Mouse (Mus musculus): ENCODE results near the gene Rprd1b. TPM values are rescaled to one million over a fixed set of nuclear protein-coding genes. Genes with fewer than 3 reads are reported as not detected.

Rprd1b gene
- total RNA-seq (2018; cell fraction: chromatin; rRNA removed), result 10 to 100 TPM in 21 of 26 experiments, 1 to 10 TPM in 5; 5.1 to 28.7 (median 15.6) TPM
- total RNA-seq (2018; cell fraction: cytosol; rRNA removed), result 10 to 100 TPM in 13 of 26 experiments, 1 to 10 TPM in 13; 6.5 to 14.2 (median 10.0) TPM
- total RNA-seq (2018; cell fraction: nucleus; rRNA removed), result 10 to 100 TPM in 17 of 26 experiments, 1 to 10 TPM in 9; 5.4 to 24.9 (median 13.1) TPM
- polyA plus RNA-seq (2018), result 8.4 to 10.1 TPM (median 9.0 TPM) in 3 replicates

DNA sequence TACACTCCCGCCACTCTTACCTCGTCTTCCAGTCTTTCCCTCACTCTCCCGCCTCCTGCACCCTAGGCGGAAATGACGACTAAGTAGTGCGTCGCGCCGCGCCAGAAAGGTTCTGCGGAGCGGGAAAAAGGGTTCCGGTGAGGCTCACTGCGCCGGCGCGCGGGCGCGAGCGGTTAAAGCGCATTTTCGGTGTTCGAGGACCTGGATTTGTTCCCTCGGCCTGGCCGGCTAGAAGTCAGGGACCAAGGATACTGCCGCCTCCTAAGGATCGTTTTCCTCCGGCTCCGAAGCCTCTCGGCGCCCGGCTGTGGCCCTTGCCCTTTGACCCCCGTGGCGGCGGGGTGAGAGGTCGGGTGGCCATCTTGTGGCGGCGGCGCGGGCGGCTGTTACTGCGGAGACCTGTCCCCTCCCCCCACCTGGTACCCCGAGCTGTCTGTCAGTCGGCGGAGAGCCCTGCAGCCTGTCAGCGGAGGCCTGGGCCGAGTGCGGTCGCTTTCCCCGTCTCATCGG is at the start of gene Rprd1b, which contains the start of gene Tti1:
Rprd1b (plus strand) TSS at position 144 of the 510 bp plus-strand sequence.
Tti1 (minus strand) TSS at position 80 of the 510 bp plus-strand sequence.
- peak within 1 kb of the TSS; percentile 81 for H3K27ac ChIP-seq
- H3K79me2 ChIP-seq (ENCODE audit: inconsistent target), result peaks cover 94% of the 10 kb centered on the region
- peak within 1 kb of the TSS; percentile 99 for H3K4me3 ChIP-seq (ENCODE audit: inconsistent target)
- WGBS (ENCODE audit: missing documents), result 2% methylated on average over 48 of the region's 52 CpGs
- H3K36me3 ChIP-seq (ENCODE audit: inconsistent target), result no peaks in the 10 kb centered on the region

DNA sequence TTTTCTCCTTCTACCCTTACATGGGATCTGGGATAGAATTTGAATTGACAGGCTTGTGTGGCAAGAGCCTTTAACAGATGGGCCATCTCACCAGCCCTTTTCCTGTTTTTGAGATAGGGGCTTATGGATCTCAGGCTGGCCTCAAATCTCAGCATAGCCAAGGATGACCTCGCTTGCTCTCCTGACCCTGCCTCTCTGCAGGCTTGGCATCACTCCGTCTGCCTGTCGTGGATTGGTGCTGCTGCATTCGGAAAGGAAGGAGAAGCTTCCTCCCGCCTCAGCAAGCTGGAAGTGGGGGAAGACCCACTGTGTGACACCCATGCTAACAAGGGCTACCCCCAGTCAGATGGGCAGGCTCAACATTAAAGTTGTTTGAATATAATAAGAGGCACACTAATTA is 49.1 kb upstream of the Rprd1b start:
- H3K27ac ChIP-seq, result no peak overlapping the region
- H3K79me2 ChIP-seq (ENCODE audit: inconsistent target), result no peaks in the 10 kb centered on the region
- no peak overlapping the region for H3K4me3 ChIP-seq (ENCODE audit: inconsistent target)
- H3K36me3 ChIP-seq (ENCODE audit: inconsistent target), result peaks cover 17% of the 10 kb centered on the region; the same call in 1 of the 2 replicates
- 86% methylated on average over 5 of the region's 5 CpGs for WGBS (ENCODE audit: missing documents)

DNA sequence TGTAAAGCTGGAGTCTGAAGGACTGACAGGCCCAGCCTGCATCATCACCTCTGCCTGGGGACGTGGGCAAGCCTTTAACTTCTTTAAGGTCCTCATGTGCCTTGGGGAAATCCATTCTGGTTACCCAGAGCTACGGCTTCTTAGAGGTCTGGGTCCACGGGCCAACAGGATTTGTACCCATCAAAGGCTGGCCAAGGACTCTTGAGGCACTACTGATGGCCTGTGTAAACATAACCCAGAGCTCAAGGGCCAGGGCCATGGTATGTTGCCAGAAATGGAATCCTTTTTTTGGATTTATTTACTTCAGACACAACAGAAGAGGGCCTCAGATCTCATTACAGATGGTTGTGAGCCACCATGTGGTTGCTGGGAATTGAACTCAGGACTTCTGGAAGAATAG is 45.6 kb upstream of the Rprd1b start:
- peaks cover 17% of the 10 kb centered on the region; the same call in 1 of the 2 replicates for H3K36me3 ChIP-seq (ENCODE audit: inconsistent target)
- no peak overlapping the region for H3K27ac ChIP-seq
- H3K79me2 ChIP-seq (ENCODE audit: inconsistent target), result no peaks in the 10 kb centered on the region
- WGBS (ENCODE audit: missing documents), result 98% methylated on average over 3 of the region's 3 CpGs
- no peak overlapping the region for H3K4me3 ChIP-seq (ENCODE audit: inconsistent target)

GRCm38 (mm10) chr2:157983276-157983675 is 45.0 kb upstream of the Rprd1b start:
- no peaks in the 10 kb centered on the region for H3K79me2 ChIP-seq (ENCODE audit: inconsistent target)
- H3K27ac ChIP-seq, result no peak overlapping the region
- H3K36me3 ChIP-seq (ENCODE audit: inconsistent target), result peaks cover 17% of the 10 kb centered on the region; the same call in 1 of the 2 replicates
- H3K4me3 ChIP-seq (ENCODE audit: inconsistent target), result no peak overlapping the region
- 95% methylated on average over 4 of the region's 4 CpGs for WGBS (ENCODE audit: missing documents)

DNA sequence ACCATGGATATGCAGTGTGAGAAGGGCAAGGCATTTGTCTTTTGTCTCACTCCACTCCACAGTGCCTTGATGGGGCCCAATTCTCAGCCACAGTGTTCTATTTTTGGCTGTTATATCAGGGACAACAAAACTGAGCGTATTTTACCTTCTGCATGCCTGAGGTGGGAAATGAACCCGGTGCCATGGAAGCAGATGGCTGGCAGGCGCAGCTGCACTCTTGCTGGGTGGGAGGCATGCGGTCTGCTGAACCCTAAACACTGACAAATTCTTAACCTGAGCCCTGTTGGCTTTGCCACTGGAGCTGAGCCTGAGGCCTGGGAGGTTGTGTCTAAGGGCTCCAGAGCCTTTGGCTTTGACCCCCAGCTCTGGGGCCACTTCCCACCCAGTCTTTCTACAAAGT is 42.7 kb upstream of the Rprd1b start:
- Histone ChIP-seq H3K4me3 (ENCODE audit: inconsistent target) (no peak overlapping the region), H3K79me2 (ENCODE audit: inconsistent target) (no peaks in the 10 kb centered on the region), H3K27ac (no peak overlapping the region), H3K36me3 (ENCODE audit: inconsistent target) (peaks cover 24% of the 10 kb centered on the region; the same call in 1 of the 2 replicates)
- 96% methylated on average over 4 of the region's 4 CpGs for WGBS (ENCODE audit: missing documents)

- Histone ChIP-seq H3K4me3 (ENCODE audit: inconsistent target) (no peak overlapping the region), H3K27ac (no peak overlapping the region), H3K36me3 (ENCODE audit: inconsistent target) (peaks cover 18% of the 10 kb centered on the region; the same call in 1 of the 2 replicates), H3K79me2 (ENCODE audit: inconsistent target) (no peaks in the 10 kb centered on the region)
- WGBS (ENCODE audit: missing documents), result 99% methylated on average over 6 of the region's 6 CpGs
These were observed 42.1 kb upstream of the Rprd1b start for GRCm38 (mm10) chr2:157986235-157986634.

GRCm38 (mm10) chr2:157988416-157989190 is 39.7 kb upstream of the Rprd1b start:
- Histone ChIP-seq H3K4me3 (ENCODE audit: inconsistent target) (no peak overlapping the region), H3K27ac (no peak overlapping the region), H3K36me3 (ENCODE audit: inconsistent target) (peaks cover 27% of the 10 kb centered on the region), H3K79me2 (ENCODE audit: inconsistent target) (no peaks in the 10 kb centered on the region)
- WGBS (ENCODE audit: missing documents), result 95% methylated on average over 7 of the region's 7 CpGs

GRCm38 (mm10) chr2:157989946-157990345 is 38.4 kb upstream of the Rprd1b start:
- Histone ChIP-seq H3K27ac (no peak overlapping the region), H3K36me3 (ENCODE audit: inconsistent target) (peaks cover 40% of the 10 kb centered on the region), H3K79me2 (ENCODE audit: inconsistent target) (no peaks in the 10 kb centered on the region), H3K4me3 (ENCODE audit: inconsistent target) (no peak overlapping the region)
- WGBS (ENCODE audit: missing documents), result 90% methylated on average over 2 of the region's 2 CpGs

DNA sequence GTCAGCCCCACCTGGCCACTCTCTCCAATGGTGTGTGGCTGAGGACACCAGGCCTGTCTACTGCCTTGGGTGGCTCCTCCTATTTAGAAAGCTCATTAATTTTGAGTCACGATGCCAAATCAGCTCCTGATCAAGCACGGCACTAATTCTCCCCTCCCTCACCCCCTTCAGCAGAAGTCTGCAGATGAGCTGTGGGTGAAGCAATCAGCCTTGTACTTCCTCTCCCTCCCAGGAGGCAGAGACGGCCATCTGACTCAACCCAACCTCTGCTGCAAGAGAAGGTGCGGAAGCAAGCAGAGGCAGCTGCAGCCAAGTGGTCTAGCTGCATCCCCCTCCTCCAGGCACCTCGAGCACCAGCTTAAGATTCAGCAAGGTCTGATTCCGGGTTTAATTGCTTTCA is 37.3 kb upstream of the Rprd1b start:
- H3K36me3 ChIP-seq (ENCODE audit: inconsistent target), result peaks cover 50% of the 10 kb centered on the region
- H3K4me3 ChIP-seq (ENCODE audit: inconsistent target), result no peak overlapping the region
- no peaks in the 10 kb centered on the region for H3K79me2 ChIP-seq (ENCODE audit: inconsistent target)
- WGBS (ENCODE audit: missing documents), result 38% methylated on average over 6 of the region's 6 CpGs
- H3K27ac ChIP-seq, result no peak overlapping the region

DNA sequence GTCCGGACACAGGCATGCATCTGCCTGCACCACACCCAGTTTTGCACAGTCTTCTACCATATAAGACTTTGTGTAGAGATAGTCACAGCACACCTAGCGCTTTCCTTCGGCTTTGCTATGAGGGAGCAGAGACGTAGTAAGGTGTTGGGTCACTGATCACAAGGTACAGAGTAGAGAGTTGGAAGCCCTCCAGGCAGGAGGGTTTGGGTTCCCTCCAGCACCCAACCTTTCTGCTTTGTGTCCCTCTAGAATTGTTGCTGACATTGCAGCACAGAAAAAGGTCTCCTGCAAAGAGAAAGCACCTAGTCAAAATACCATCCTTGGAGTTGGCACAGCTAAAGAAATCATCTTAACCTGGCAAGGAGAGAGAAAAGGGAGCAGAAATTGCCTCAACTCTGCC is 35.8 kb upstream of the Rprd1b start:
- Histone ChIP-seq H3K79me2 (ENCODE audit: inconsistent target) (no peaks in the 10 kb centered on the region), H3K36me3 (ENCODE audit: inconsistent target) (peaks cover 56% of the 10 kb centered on the region)
- 98% methylated on average over 4 of the region's 4 CpGs for WGBS (ENCODE audit: missing documents)

DNA sequence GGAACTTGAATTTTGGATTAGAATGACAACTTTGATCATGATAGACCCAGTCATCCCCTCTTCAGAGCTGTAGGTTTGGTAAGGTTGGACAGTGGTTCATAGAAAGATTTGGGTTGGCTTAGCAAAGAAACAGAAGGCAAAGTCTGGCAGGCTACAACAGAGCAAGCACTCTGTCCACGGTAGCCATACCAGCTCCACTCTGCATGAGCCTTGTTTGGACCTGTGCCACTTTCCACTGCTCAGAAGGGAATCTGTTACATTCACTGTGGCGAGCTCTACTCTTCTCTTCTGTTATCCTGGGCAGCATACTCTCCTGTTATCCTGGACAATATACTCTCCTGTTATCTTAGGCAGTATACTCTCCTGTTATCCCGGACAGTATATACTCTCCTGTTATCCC is 29.5 kb upstream of the Rprd1b start:
- Histone ChIP-seq H3K4me3 (ENCODE audit: inconsistent target) (no peak overlapping the region), H3K36me3 (ENCODE audit: inconsistent target) (peaks cover 36% of the 10 kb centered on the region), H3K79me2 (ENCODE audit: inconsistent target) (no peaks in the 10 kb centered on the region; the same call in 1 of the 2 replicates), H3K27ac (no peak overlapping the region)
- 98% methylated on average over 3 of the region's 3 CpGs for WGBS (ENCODE audit: missing documents)

More for the DNA sequence above, 35.8 kb upstream of the Rprd1b start:
- Histone ChIP-seq H3K27ac (no peak overlapping the region), H3K4me3 (ENCODE audit: inconsistent target) (no peak overlapping the region)

GRCm38 (mm10) chr2:158004620-158005019 is 23.7 kb upstream of the Rprd1b start:
- Histone ChIP-seq H3K36me3 (ENCODE audit: inconsistent target) (peaks cover 35% of the 10 kb centered on the region), H3K79me2 (ENCODE audit: inconsistent target) (no peaks in the 10 kb centered on the region; the same call in 1 of the 2 replicates), H3K4me3 (ENCODE audit: inconsistent target) (no peak overlapping the region), H3K27ac (no peak overlapping the region)
- WGBS (ENCODE audit: missing documents), result 83% methylated on average over 6 of the region's 6 CpGs

DNA sequence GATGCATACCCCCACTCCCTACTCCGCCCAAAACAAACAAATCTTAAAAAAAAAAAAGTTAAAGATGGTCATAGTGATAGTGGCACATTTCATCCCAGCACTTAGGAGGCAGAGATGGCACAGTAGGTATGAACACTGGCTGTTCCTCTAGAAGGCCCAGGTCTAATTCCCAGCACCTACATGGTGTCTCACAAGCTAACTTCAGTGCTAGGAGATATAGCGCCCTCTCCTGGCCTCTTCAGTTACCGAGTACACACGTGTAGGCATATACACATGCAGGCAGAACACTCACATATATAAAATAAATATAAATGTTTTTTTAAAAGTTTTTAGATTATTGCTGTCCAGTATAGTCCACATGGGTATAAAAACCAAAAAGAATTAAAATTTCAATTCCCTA is 22.7 kb upstream of the Rprd1b start:
- no peak overlapping the region for H3K4me3 ChIP-seq (ENCODE audit: inconsistent target)
- H3K27ac ChIP-seq, result no peak overlapping the region
- peaks cover 27% of the 10 kb centered on the region for H3K36me3 ChIP-seq (ENCODE audit: inconsistent target)
- no peaks in the 10 kb centered on the region; the same call in 1 of the 2 replicates for H3K79me2 ChIP-seq (ENCODE audit: inconsistent target)
- 100% methylated on average over 4 of the region's 4 CpGs for WGBS (ENCODE audit: missing documents)

DNA sequence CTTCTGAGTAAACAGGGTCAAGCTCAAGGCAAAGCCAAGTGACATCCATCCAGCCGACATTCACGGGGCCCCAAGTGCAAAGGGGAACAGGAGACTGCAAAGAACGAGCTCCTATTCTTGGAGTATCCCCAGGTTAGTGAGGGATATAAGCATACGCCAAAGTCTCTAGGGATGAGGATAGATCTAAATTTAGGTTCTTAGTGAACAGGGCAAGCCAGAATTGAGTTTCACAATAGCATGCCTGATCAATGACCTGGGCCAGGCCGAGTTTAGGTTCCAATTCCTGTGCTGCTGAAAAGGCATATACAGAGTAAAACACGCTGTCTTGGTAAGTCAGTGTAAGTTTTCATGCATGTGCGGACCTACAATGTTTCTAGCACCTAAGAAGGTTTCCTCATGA is 18.9 kb upstream of the Rprd1b start:
- no peak overlapping the region for H3K27ac ChIP-seq
- peaks cover 17% of the 10 kb centered on the region; the same call in 1 of the 2 replicates for H3K79me2 ChIP-seq (ENCODE audit: inconsistent target)
- peaks cover 27% of the 10 kb centered on the region for H3K36me3 ChIP-seq (ENCODE audit: inconsistent target)
- 92% methylated on average over 7 of the region's 7 CpGs for WGBS (ENCODE audit: missing documents)
- no peak overlapping the region for H3K4me3 ChIP-seq (ENCODE audit: inconsistent target)

DNA sequence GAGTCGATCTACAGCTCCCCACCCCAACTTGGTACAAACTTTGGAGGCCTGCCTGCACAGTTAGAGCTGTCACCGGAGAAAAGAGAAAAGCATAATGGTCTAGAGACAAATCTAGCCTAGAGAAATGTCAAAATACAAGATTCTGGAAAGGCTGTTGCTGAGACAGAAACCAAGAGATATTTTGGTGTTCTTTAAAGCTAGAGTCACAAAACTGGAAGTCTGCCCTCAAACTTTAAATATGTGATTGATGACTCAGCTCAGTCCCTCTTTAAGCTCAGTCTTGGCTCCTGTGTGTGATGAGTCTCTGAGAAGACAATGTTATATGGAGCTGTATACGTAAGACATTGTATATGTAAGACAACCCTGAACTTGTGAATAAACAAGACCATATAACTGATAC is 15.7 kb upstream of the Rprd1b start:
- 87% methylated on average over 3 of the region's 3 CpGs for WGBS (ENCODE audit: missing documents)
- H3K36me3 ChIP-seq (ENCODE audit: inconsistent target), result peaks cover 14% of the 10 kb centered on the region

More for the DNA sequence above, 15.7 kb upstream of the Rprd1b start:
- Histone ChIP-seq H3K4me3 (ENCODE audit: inconsistent target) (no peak overlapping the region), H3K27ac (no peak overlapping the region), H3K79me2 (ENCODE audit: inconsistent target) (peaks cover 31% of the 10 kb centered on the region; the same call in 1 of the 2 replicates)
